Mouse (Mus musculus): ENCODE measurements at regions not wholly inside any gene's neighbourhood (a gene's known extent, or its start where the extent isn't known, plus 50 kb on each side); places are given as distances from the start of the nearest gene placed in this dataset.
"Not testable (repeated sequence)": the region's sequence is repeated elsewhere in the genome, so short reads cannot be mapped to it uniquely, and the experiment has no call there.

- no peak for DNase-seq (ENCODE audit: low spot score in 2 of 2)
These were observed 372.2 kb upstream of the Id2 start for GRCm38 (mm10) chr12:25469181-25469580.

- peak; percentile 55 to 69 for DNase-seq (ENCODE audit: low spot score in 2 of 2)
These were observed 370.8 kb upstream of the Id2 start for GRCm38 (mm10) chr12:25467789-25468188.

- not testable (repeated sequence) for DNase-seq (ENCODE audit: low spot score in 2 of 2)
These were observed 365.8 kb upstream of the Id2 start for GRCm38 (mm10) chr12:25462690-25463089.

- no peak for DNase-seq (ENCODE audit: low spot score in 2 of 2)
These were observed 358.5 kb upstream of the Id2 start for GRCm38 (mm10) chr12:25455281-25455989.

GRCm38 (mm10) chr12:25453356-25453755 is 356.4 kb upstream of the Id2 start:
- no peak for DNase-seq (ENCODE audit: low spot score in 2 of 2)

GRCm38 (mm10) chr12:25451156-25451555 is 354.2 kb upstream of the Id2 start:
- DNase-seq (ENCODE audit: low spot score in 2 of 2), result no peak

- no peak for DNase-seq (ENCODE audit: low spot score in 2 of 2)
These were observed 347.4 kb upstream of the Id2 start for GRCm38 (mm10) chr12:25444355-25444754.

GRCm38 (mm10) chr12:25439029-25439551 is 342.1 kb upstream of the Id2 start:
- no peak for DNase-seq (ENCODE audit: low spot score in 2 of 2)

GRCm38 (mm10) chr12:25438217-25439028 is 341.5 kb upstream of the Id2 start:
- no peak for DNase-seq (ENCODE audit: low spot score in 2 of 2)

GRCm38 (mm10) chr12:25437556-25437955 is 340.6 kb upstream of the Id2 start:
- DNase-seq (ENCODE audit: low spot score in 2 of 2), result no peak

- no peak for DNase-seq (ENCODE audit: low spot score in 2 of 2)
These were observed 339.4 kb upstream of the Id2 start for GRCm38 (mm10) chr12:25436220-25436911.

GRCm38 (mm10) chr12:25432796-25433195 is 335.9 kb upstream of the Id2 start:
- DNase-seq (ENCODE audit: low spot score in 2 of 2), result no peak

GRCm38 (mm10) chr12:25430911-25431310 is 334.0 kb upstream of the Id2 start:
- no peak for DNase-seq (ENCODE audit: low spot score in 2 of 2)

GRCm38 (mm10) chr12:25427911-25428642 is 331.1 kb upstream of the Id2 start:
- DNase-seq (ENCODE audit: low spot score in 2 of 2), result no peak

- DNase-seq (ENCODE audit: low spot score in 2 of 2), result no peak
These were observed 320.4 kb upstream of the Id2 start for GRCm38 (mm10) chr12:25417336-25417735.

GRCm38 (mm10) chr12:25416571-25416970 is 319.6 kb upstream of the Id2 start:
- DNase-seq (ENCODE audit: low spot score in 2 of 2), result no peak

- no peak for DNase-seq (ENCODE audit: low spot score in 2 of 2)
These were observed 318.7 kb upstream of the Id2 start for GRCm38 (mm10) chr12:25415641-25416040.

- DNase-seq (ENCODE audit: low spot score in 2 of 2), result no peak
These were observed 318.3 kb upstream of the Id2 start for GRCm38 (mm10) chr12:25415232-25415631.

GRCm38 (mm10) chr12:25407301-25407700 is 310.4 kb upstream of the Id2 start:
- DNase-seq (ENCODE audit: low spot score in 2 of 2), result no peak

GRCm38 (mm10) chr12:25400326-25400725 is 303.4 kb upstream of the Id2 start:
- peak in 1 of 2 experiments; percentile 17 for DNase-seq (ENCODE audit: low spot score in 2 of 2)

GRCm38 (mm10) chr12:25398726-25399125 is 301.8 kb upstream of the Id2 start:
- DNase-seq (ENCODE audit: low spot score in 2 of 2), result no peak

- DNase-seq (ENCODE audit: low spot score in 2 of 2), result no peak
These were observed 297.4 kb upstream of the Id2 start for GRCm38 (mm10) chr12:25394326-25394725.
